In the genomic region with DNA sequence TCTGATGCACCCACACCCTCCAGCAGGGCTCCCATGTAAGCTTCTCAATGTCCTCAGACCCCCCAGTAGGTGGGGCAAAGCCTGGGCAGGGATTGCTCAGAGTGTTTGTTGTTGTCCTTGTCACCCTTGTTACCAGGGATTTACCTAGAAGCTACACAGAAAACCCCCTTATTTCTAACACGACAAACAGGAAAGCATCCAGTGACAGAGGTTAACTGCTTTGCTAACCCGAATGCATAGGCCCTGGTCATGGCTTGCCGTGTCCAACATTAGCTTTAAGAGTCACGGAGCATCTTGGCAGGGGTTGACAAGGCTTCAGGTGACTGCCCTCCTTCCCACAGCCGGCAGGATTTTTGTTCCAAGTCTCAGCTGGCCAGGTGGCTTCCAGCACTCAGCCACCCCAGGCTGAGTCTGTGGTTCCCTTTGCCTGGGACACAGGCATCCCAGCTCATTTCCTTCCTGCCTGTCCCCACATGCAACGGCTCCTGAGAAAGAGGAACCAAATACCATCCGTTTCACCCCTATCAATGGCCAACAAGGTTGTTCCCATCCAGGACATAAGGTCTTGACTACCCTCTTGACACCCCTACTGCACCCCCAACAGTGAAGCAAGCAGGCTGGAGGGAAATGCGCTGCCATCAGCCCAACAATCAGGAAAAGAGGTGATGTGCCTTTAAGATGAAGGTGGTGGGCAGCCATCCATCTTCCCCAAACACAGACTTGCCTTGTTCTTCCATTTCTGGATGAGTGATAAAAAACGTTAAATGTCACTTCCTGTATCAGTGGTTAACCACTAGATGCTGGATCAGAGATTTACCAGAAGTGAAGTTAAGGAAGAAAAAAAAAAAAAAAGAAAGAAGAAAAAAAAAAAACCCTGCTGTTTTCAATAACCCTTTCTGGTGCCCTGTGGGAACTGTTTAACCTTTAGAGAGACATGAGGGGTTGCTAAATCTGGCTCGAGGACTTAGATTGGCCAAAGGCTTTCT, we compare ENCODE assay signal across 9 mouse cellular contexts. TPM values are rescaled to one million over a fixed set of nuclear protein-coding genes. Genes with fewer than 3 reads are reported as not detected.
DNase-seq lines count a peak whose midpoint lies in the region; ATAC-seq and TF ChIP-seq lines count a peak whose summit lies in the region.
"Had no signal": no experiment of that assay in that cellular context is flagged by ENCODE, and none has a peak within 500 bp of the region (broad histone marks: within the 10 kb centered on the region; RNA-seq: fewer than 3 reads in every experiment).

No protein-coding gene starts in this region.

- H3K4me1 ChIP-seq in stomach, embryonic 16.5 days (ENCODE audit: control insufficient read depth, insufficient read depth, low read length), result no peaks in the 10 kb centered on the region
- H3K4me1 ChIP-seq in stomach, postnatal 0 days (replicated peaks; ENCODE audit: control insufficient read depth, insufficient read depth), result no peaks in the 10 kb centered on the region
- H3K4me1 ChIP-seq in brown adipose tissue, adult 24 weeks (ENCODE audit: control insufficient read depth, insufficient read depth, insufficient read length, low read length), result peaks cover 25% of the 10 kb centered on the region

- DNase-seq in stomach, postnatal 0 days (ENCODE audit: low spot score), result no peak
- DNase-seq in heart, postnatal 36 days, result peak; percentile 20 to 36
- DNase-seq in skeletal muscle tissue, adult 2 months (ENCODE audit: low read depth, low spot score), result peak; percentile 5
- DNase-seq in adrenal gland, postnatal 25 days, result no peak
- DNase-seq in adrenal gland, adult 8-10 months, result no peak

- intact Hi-C loops in heart, postnatal 36 days (cut with DNase I), result loop anchor here (5.0 kb wide), 3 partner anchors 109 to 329 kb away; a partner anchor contains a TSS

- H3K36me3 ChIP-seq in stomach, embryonic 16.5 days (ENCODE audit: control insufficient read depth, insufficient read depth, low read length), result no peaks in the 10 kb centered on the region
- H3K36me3 ChIP-seq in stomach, postnatal 0 days (ENCODE audit: control insufficient read depth, insufficient read depth, low read length), result no peaks in the 10 kb centered on the region
- H3K36me3 ChIP-seq: limb, embryonic 12.5 days had no signal

- 55% methylated on average over 10 of the region's 10 CpGs for WGBS in stomach, embryonic 16.5 days
- 61% methylated on average over 10 of the region's 10 CpGs for WGBS in stomach, postnatal 0 days

- H3K4me3 ChIP-seq in stomach, embryonic 16.5 days (replicated peaks; ENCODE audit: low read length), result no peak overlapping the region
- no peak overlapping the region for H3K4me3 ChIP-seq in stomach, postnatal 0 days (ENCODE audit: low read depth, low read length)
- no peak overlapping the region for H3K4me3 ChIP-seq in brown adipose tissue, adult 24 weeks (ENCODE audit: insufficient read depth, low read depth, low read length)
- H3K4me3 ChIP-seq: limb, embryonic 12.5 days had no signal

- no peak for ATAC-seq in stomach, embryonic 16.5 days (ENCODE audit: insufficient read depth, low FRiP score)
- no peak for ATAC-seq in stomach, postnatal 0 days (ENCODE audit: low FRiP score, low TSS enrichment)

- TF ChIP-seq EP300 in stomach, postnatal 0 days (optimal IDR thresholded peaks at IDR 0.05), result no peak

- H3K4me2 ChIP-seq in stomach, embryonic 16.5 days (ENCODE audit: low read depth, low read length), result no peak overlapping the region
- no peak overlapping the region for H3K4me2 ChIP-seq in stomach, postnatal 0 days (replicated peaks; ENCODE audit: low read depth)
- H3K4me2 ChIP-seq: limb, embryonic 12.5 days had no signal

- H3K9ac ChIP-seq in stomach, embryonic 16.5 days (ENCODE audit: low read length), result no peak overlapping the region
- no peak overlapping the region for H3K9ac ChIP-seq in stomach, postnatal 0 days (ENCODE audit: low read length)
- H3K9ac ChIP-seq: limb, embryonic 12.5 days had no signal

- no peaks in the 10 kb centered on the region for H3K27me3 ChIP-seq in stomach, embryonic 16.5 days (ENCODE audit: control insufficient read depth, insufficient read depth, low read length)
- H3K27me3 ChIP-seq in stomach, postnatal 0 days (ENCODE audit: control insufficient read depth, insufficient read depth, low read length), result no peaks in the 10 kb centered on the region
- H3K27me3 ChIP-seq: limb, embryonic 12.5 days had no signal

- H3K9me3 ChIP-seq in stomach, embryonic 16.5 days (replicated peaks; ENCODE audit: control insufficient read depth, low read length), result no peaks in the 10 kb centered on the region
- H3K9me3 ChIP-seq in stomach, postnatal 0 days (ENCODE audit: control insufficient read depth, low read length), result no peaks in the 10 kb centered on the region
- H3K9me3 ChIP-seq: limb, embryonic 12.5 days had no signal

- no peak for TF ChIP-seq CTCF in stomach, postnatal 0 days (IDR thresholded peaks at IDR 0.05; ENCODE audit: low read depth)

- peak overlapping the region; percentile 38; the same call in 1 of the 2 replicates for H3K27ac ChIP-seq in stomach, embryonic 16.5 days (ENCODE audit: low read length)
- H3K27ac ChIP-seq in stomach, postnatal 0 days (replicated peaks), result no peak overlapping the region
- H3K27ac ChIP-seq in brown adipose tissue, adult 24 weeks (replicated peaks; ENCODE audit: low read depth, low read length), result peak overlapping the region; percentile 67

RNA-seq across cellular contexts. Expression of a gene that starts 29.5 kb away (rescaled TPM):
- 15.6 and 20.4 TPM in 2 replicates for polyA plus RNA-seq in stomach, embryonic 16.5 days (2015; fragmentation: Nextera tagmentation; extraction: Ambion mirVana)
- 27.4 and 29.6 TPM in 2 replicates for polyA plus RNA-seq in stomach, postnatal 0 days (2015; fragmentation: Nextera tagmentation; extraction: Ambion mirVana)
- not detected in 2 replicates for polyA plus RNA-seq in brown adipose tissue, adult 24 weeks (2012; ENCODE audit: insufficient read depth, insufficient read length, missing spikeins)
- not detected for total RNA-seq in heart, postnatal 36 days (2021)
- total RNA-seq in adrenal gland, postnatal 25 days (2021), result 0.24 TPM in 1 of 2 replicates, not detected in the other
- total RNA-seq in adrenal gland, adult 8-10 months (2022), result under 1 TPM in 2 of 4 experiments, not detected in 2; 0.12 to 0.22 TPM
- total RNA-seq: adrenal gland, adult 2 months had no signal
- polyA plus RNA-seq: adrenal gland, adult 2 months had no signal

Comparison
In these comparisons a context has a peak if more than half of its experiments do, and no peak if none do; other contexts are left out.
1. DNase-seq: peak in heart, postnatal 36 days (2 of 2) and skeletal muscle tissue, adult 2 months (single experiment); none in stomach, postnatal 0 days (single experiment), adrenal gland, postnatal 25 days (single experiment) and adrenal gland, adult 8-10 months (single experiment).